Mouse (Mus musculus) heart, postnatal 36 days (tissue): ENCODE data around the gene Atp6v1fnb. TPM values are rescaled to one million over a fixed set of nuclear protein-coding genes. Genes with fewer than 3 reads are reported as not detected.

ENCODE experiments used
- DNase-seq, 2 experiments: peaks; one replicate each; pipeline ENCODE4 v3.0.0; 2021 to 2022
- intact Hi-C: fragments of 180-260 bp; cut with DNase I; formaldehyde crosslinking; loops from one replicate; pipeline ENCODE4 v1.15.1; 2025
- total RNA-seq, 2 experiments: library from RNA; stranded (reverse); gene quantifications; 2 replicates each; pipeline ENCODE4 v1.2.3; 2021

Gene Atp6v1fnb
- total RNA-seq, 2 experiments from 2014 or later: not detected

GRCm38 (mm10) chr6:29513284-29513683, 42.0 kb downstream of the Atp6v1fnb start:
- peak; percentile 47 to 49 for DNase-seq
- intact Hi-C loops: no loop called here

- DNase-seq: peak; percentile 74 to 82
- intact Hi-C loops: loop anchor here (1.0 kb wide), 1 partner anchor 133 kb away; no protein-coding TSS in a partner anchor
These were observed 45.9 kb downstream of the Atp6v1fnb start for GRCm38 (mm10) chr6:29517139-29517538.

GRCm38 (mm10) chr6:29522626-29523300, 51.5 kb downstream of the Atp6v1fnb start:
- no peak for DNase-seq
- intact Hi-C loops: no loop called here

Other genes starting within 250 kb of the Atp6v1fnb start
- gene Hilpda, start 198.9 kb upstream of the Atp6v1fnb start, total RNA-seq: 1 to 10 TPM; 4.4 to 5.7 TPM
- under 1 TPM in 1 of 2 experiments, not detected in 1; 0.27 TPM for gene Fam71f2, start 191.8 kb upstream of the Atp6v1fnb start, total RNA-seq
- not detected for gene Fam71f1, start 152.3 kb upstream of the Atp6v1fnb start, total RNA-seq
- 100 to 1,000 TPM; 240 to 254 TPM for gene Calu, start 123.4 kb upstream of the Atp6v1fnb start, total RNA-seq
- under 1 TPM in 1 of 2 experiments, not detected in 1; 0.11 TPM for gene Opn1sw, start 83.0 kb upstream of the Atp6v1fnb start, total RNA-seq
- gene Ccdc136, start 75.1 kb upstream of the Atp6v1fnb start, total RNA-seq: 1 to 10 TPM; 1.7 to 3.0 TPM
- 100 to 1,000 TPM; 205 to 216 TPM for gene Flnc, start 38.2 kb upstream of the Atp6v1fnb start, total RNA-seq
- 100 to 1,000 TPM; 105 to 107 TPM for gene Atp6v1f, start 3.7 kb upstream of the Atp6v1fnb start, total RNA-seq
- gene Kcp, start 36.5 kb downstream of the Atp6v1fnb start, total RNA-seq: 1 to 10 TPM; 2.7 to 5.8 TPM
- gene Irf5, start 55.2 kb downstream of the Atp6v1fnb start, total RNA-seq: 1 to 10 TPM; 3.1 to 3.7 TPM
- gene Tnpo3, start 138.4 kb downstream of the Atp6v1fnb start, total RNA-seq: 10 to 100 TPM; 43.0 to 43.6 TPM
- 1 to 10 TPM; 1.2 to 1.5 TPM for gene Tspan33, start 222.8 kb downstream of the Atp6v1fnb start, total RNA-seq